Mouse (Mus musculus): ENCODE data around the gene Fkbp6. TPM values are rescaled to one million over a fixed set of nuclear protein-coding genes. Genes with fewer than 3 reads are reported as not detected.
A peak's percentile ranks its signal among the peaks of the same experiment; 100 is the strongest.

The Fkbp6 gene
- polyA plus RNA-seq, 1 experiment from 2014 or later: not detected

- Histone ChIP-seq H3K9ac (replicated peaks; ENCODE audit: low read depth) (no peak overlapping the region), H3K27me3 (replicated peaks; ENCODE audit: insufficient read depth, low read length) (no peaks in the 10 kb centered on the region), H3K36me3 (ENCODE audit: insufficient read depth, low read length) (peaks cover 72% of the 10 kb centered on the region), H3K4me3 (ENCODE audit: low read depth, low read length) (no peak overlapping the region), H3K9me3 (ENCODE audit: low read length) (no peaks in the 10 kb centered on the region), H3K27ac (ENCODE audit: low read length) (no peak overlapping the region), H3K4me1 (ENCODE audit: insufficient read depth, low read depth, low read length) (no peaks in the 10 kb centered on the region), H3K4me2 (replicated peaks; ENCODE audit: low read depth, low read length) (no peak overlapping the region)
- TF ChIP-seq EP300 (IDR thresholded peaks at IDR 0.05): no peak
- no peak for TF ChIP-seq CTCF (IDR thresholded peaks at IDR 0.05)
- ATAC-seq: no peak
- DNase-seq (ENCODE audit: low spot score): no peak
- WGBS: 91% methylated on average over 10 of the region's 10 CpGs
Observed at GRCm38 (mm10) chr5:135381356-135381925, 31.6 kb upstream of the Fkbp6 start.

GRCm38 (mm10) chr5:135380681-135381080, 30.8 kb upstream of the Fkbp6 start:
- Histone ChIP-seq H3K4me1 (ENCODE audit: insufficient read depth, low read depth, low read length) (no peaks in the 10 kb centered on the region), H3K4me3 (ENCODE audit: low read depth, low read length) (no peak overlapping the region), H3K9ac (replicated peaks; ENCODE audit: low read depth) (no peak overlapping the region), H3K9me3 (ENCODE audit: low read length) (no peaks in the 10 kb centered on the region), H3K36me3 (ENCODE audit: insufficient read depth, low read length) (peaks cover 72% of the 10 kb centered on the region), H3K27ac (ENCODE audit: low read length) (no peak overlapping the region), H3K27me3 (replicated peaks; ENCODE audit: insufficient read depth, low read length) (no peaks in the 10 kb centered on the region), H3K4me2 (replicated peaks; ENCODE audit: low read depth, low read length) (no peak overlapping the region)
- TF ChIP-seq CTCF (IDR thresholded peaks at IDR 0.05) (no peak), EP300 (IDR thresholded peaks at IDR 0.05) (no peak)
- DNase-seq (ENCODE audit: low spot score): no peak
- WGBS: 87% methylated on average over 4 of the region's 4 CpGs
- no peak for ATAC-seq

- Histone ChIP-seq H3K27me3 (replicated peaks; ENCODE audit: insufficient read depth, low read length) (no peaks in the 10 kb centered on the region), H3K4me1 (ENCODE audit: insufficient read depth, low read depth, low read length) (no peaks in the 10 kb centered on the region), H3K9ac (replicated peaks; ENCODE audit: low read depth) (no peak overlapping the region), H3K36me3 (ENCODE audit: insufficient read depth, low read length) (peaks cover 39% of the 10 kb centered on the region; the same call in 1 of the 2 replicates), H3K4me3 (ENCODE audit: low read depth, low read length) (no peak overlapping the region), H3K9me3 (ENCODE audit: low read length) (no peaks in the 10 kb centered on the region), H3K4me2 (replicated peaks; ENCODE audit: low read depth, low read length) (no peak overlapping the region), H3K27ac (ENCODE audit: low read length) (no peak overlapping the region)
- ATAC-seq (no peak), DNase-seq (ENCODE audit: low spot score) (no peak)
- WGBS: 58% methylated on average over 2 of the region's 2 CpGs
- no peak for TF ChIP-seq CTCF (IDR thresholded peaks at IDR 0.05)
- TF ChIP-seq EP300 (IDR thresholded peaks at IDR 0.05): no peak
Observed at GRCm38 (mm10) chr5:135376341-135376740, 26.5 kb upstream of the Fkbp6 start.

GRCm38 (mm10) chr5:135375167-135375566, 25.3 kb upstream of the Fkbp6 start:
- Histone ChIP-seq H3K9me3 (ENCODE audit: low read length) (no peaks in the 10 kb centered on the region), H3K27me3 (replicated peaks; ENCODE audit: insufficient read depth, low read length) (no peaks in the 10 kb centered on the region), H3K27ac (ENCODE audit: low read length) (no peak overlapping the region), H3K36me3 (ENCODE audit: insufficient read depth, low read length) (peaks cover 27% of the 10 kb centered on the region; the same call in 1 of the 2 replicates), H3K9ac (replicated peaks; ENCODE audit: low read depth) (no peak overlapping the region), H3K4me2 (replicated peaks; ENCODE audit: low read depth, low read length) (no peak overlapping the region), H3K4me1 (ENCODE audit: insufficient read depth, low read depth, low read length) (peaks cover 4% of the 10 kb centered on the region; the same call in 1 of the 2 replicates), H3K4me3 (ENCODE audit: low read depth, low read length) (no peak overlapping the region)
- ATAC-seq: peak; percentile 65
- 48% methylated on average over 8 of the region's 8 CpGs for WGBS
- peak; percentile 56 for DNase-seq (ENCODE audit: low spot score)
- TF ChIP-seq CTCF (IDR thresholded peaks at IDR 0.05) (no peak), EP300 (IDR thresholded peaks at IDR 0.05) (no peak)

- TF ChIP-seq CTCF (IDR thresholded peaks at IDR 0.05): peak; percentile 13; the same call in 1 of the 2 replicates
- TF ChIP-seq EP300 (IDR thresholded peaks at IDR 0.05): no peak
- H3K4me3 ChIP-seq (ENCODE audit: low read depth, low read length): no peak overlapping the region
- no peak for ATAC-seq
- no peak for DNase-seq (ENCODE audit: low spot score)
- no peak overlapping the region for H3K4me2 ChIP-seq (replicated peaks; ENCODE audit: low read depth, low read length)
- H3K9ac ChIP-seq (replicated peaks; ENCODE audit: low read depth): no peak overlapping the region
- 93% methylated on average over 5 of the region's 5 CpGs for WGBS
- peaks cover 4% of the 10 kb centered on the region; the same call in 1 of the 2 replicates for H3K4me1 ChIP-seq (ENCODE audit: insufficient read depth, low read depth, low read length)
- H3K27ac ChIP-seq (ENCODE audit: low read length): no peak overlapping the region
- no peaks in the 10 kb centered on the region for H3K9me3 ChIP-seq (ENCODE audit: low read length)
- no peaks in the 10 kb centered on the region for H3K27me3 ChIP-seq (replicated peaks; ENCODE audit: insufficient read depth, low read length)
- H3K36me3 ChIP-seq (ENCODE audit: insufficient read depth, low read length): peaks cover 20% of the 10 kb centered on the region; the same call in 1 of the 2 replicates
Observed at GRCm38 (mm10) chr5:135373601-135374000, 23.8 kb upstream of the Fkbp6 start.

- Histone ChIP-seq H3K4me1 (ENCODE audit: insufficient read depth, low read depth, low read length) (peaks cover 4% of the 10 kb centered on the region; the same call in 1 of the 2 replicates), H3K4me2 (replicated peaks; ENCODE audit: low read depth, low read length) (no peak overlapping the region), H3K27ac (ENCODE audit: low read length) (no peak overlapping the region), H3K9ac (replicated peaks; ENCODE audit: low read depth) (no peak overlapping the region), H3K4me3 (ENCODE audit: low read depth, low read length) (no peak overlapping the region), H3K9me3 (ENCODE audit: low read length) (no peaks in the 10 kb centered on the region), H3K27me3 (replicated peaks; ENCODE audit: insufficient read depth, low read length) (no peaks in the 10 kb centered on the region), H3K36me3 (ENCODE audit: insufficient read depth, low read length) (peaks cover 7% of the 10 kb centered on the region; the same call in 1 of the 2 replicates)
- DNase-seq (ENCODE audit: low spot score) (no peak), ATAC-seq (no peak)
- TF ChIP-seq EP300 (IDR thresholded peaks at IDR 0.05): no peak
- TF ChIP-seq CTCF (IDR thresholded peaks at IDR 0.05): no peak
- WGBS: 91% methylated on average over 13 of the region's 13 CpGs
Observed at GRCm38 (mm10) chr5:135371195-135371594, 21.4 kb upstream of the Fkbp6 start.
